Mouse (Mus musculus) kidney, postnatal 0 days (tissue): Measurements from ENCODE around the gene Ddx10. TPM values are rescaled to one million over a fixed set of nuclear protein-coding genes. Genes with fewer than 3 reads are reported as not detected.

ENCODE experiments used
- ATAC-seq: fragments of 200-750 bp; cut with Nextera tagmentation; replicated peaks from 2 replicates; pipeline ENCODE4 v1.8.0; 2017; ENCODE audit warnings: low read depth, moderate number of reproducible peaks, moderate TSS enrichment, moderate library complexity; ENCODE audit not compliant: low FRiP score
- DNase-seq: peaks from one replicate; pipeline ENCODE4 v3.0.0-alpha.2; 2016; ENCODE audit warnings: low spot score
- H3K27ac ChIP-seq: fragments of 300-500 bp; sonication (generic); 2 replicates; pipeline ENCODE4 v1.5.1; 2014; ENCODE audit warnings: mild to moderate bottlenecking
- H3K27me3 ChIP-seq: fragments of 300-500 bp; sonication (generic); 2 replicates; pipeline ENCODE4 v1.6.1; 2014; ENCODE audit warnings: low read length, mixed read lengths; ENCODE audit not compliant: insufficient read depth
- H3K36me3 ChIP-seq: fragments of 300-500 bp; sonication (generic); 2 replicates; pipeline ENCODE4 v1.6.1; 2014; ENCODE audit warnings: low read length, mixed read lengths; ENCODE audit not compliant: insufficient read depth
- H3K4me1 ChIP-seq: fragments of 300-500 bp; sonication (generic); replicated peaks from 2 replicates; pipeline ENCODE4 v1.6.1; 2014; ENCODE audit warnings: antibody characterized with exemption, low read length, mixed read lengths; ENCODE audit not compliant: insufficient read depth
- H3K4me2 ChIP-seq: fragments of 300-500 bp; sonication (generic); 2 replicates; pipeline ENCODE4 v1.6.1; 2014; ENCODE audit warnings: mild to moderate bottlenecking, low read length, moderate library complexity, mixed read lengths
- H3K4me3 ChIP-seq: fragments of 300-500 bp; sonication (generic); replicated peaks from 2 replicates; pipeline ENCODE4 v1.5.1; 2014; ENCODE audit warnings: low read depth, low read length
- H3K9ac ChIP-seq: fragments of 300-500 bp; sonication (generic); 2 replicates; pipeline ENCODE4 v1.6.1; 2014; ENCODE audit warnings: low read depth, low read length
- H3K9me3 ChIP-seq: fragments of 300-500 bp; sonication (generic); replicated peaks from 2 replicates; pipeline ENCODE4 v1.6.1; 2016; ENCODE audit warnings: low read length, inconsistent platforms, mixed read lengths
- CTCF ChIP-seq: IDR thresholded peaks from 2 replicates; pipeline ENCODE4 v1.5.1; 2016; ENCODE audit warnings: antibody characterized with exemption, low read depth, mild to moderate bottlenecking, moderate library complexity
- WGBS: fragments of 180-500 bp; shearing (Covaris S2); extraction: QIAGEN DNeasy Blood & Tissue Kit; methylation state at CpG from one replicate; pipeline ENCODE4 v1.1.7; 2014; 5-methylcytosine and 5-hydroxymethylcytosine counted together
- polyA plus RNA-seq: library from polyadenylated mRNA; unstranded; fragments of >200 nt; fragmentation: Nextera tagmentation; extraction: Ambion mirVana; gene quantifications from 2 replicates; pipeline ENCODE4 v1.2.1, GENCODE M21; 2015

Gene Ddx10
- 26.6 and 27.2 TPM in 2 replicates for polyA plus RNA-seq

DNA sequence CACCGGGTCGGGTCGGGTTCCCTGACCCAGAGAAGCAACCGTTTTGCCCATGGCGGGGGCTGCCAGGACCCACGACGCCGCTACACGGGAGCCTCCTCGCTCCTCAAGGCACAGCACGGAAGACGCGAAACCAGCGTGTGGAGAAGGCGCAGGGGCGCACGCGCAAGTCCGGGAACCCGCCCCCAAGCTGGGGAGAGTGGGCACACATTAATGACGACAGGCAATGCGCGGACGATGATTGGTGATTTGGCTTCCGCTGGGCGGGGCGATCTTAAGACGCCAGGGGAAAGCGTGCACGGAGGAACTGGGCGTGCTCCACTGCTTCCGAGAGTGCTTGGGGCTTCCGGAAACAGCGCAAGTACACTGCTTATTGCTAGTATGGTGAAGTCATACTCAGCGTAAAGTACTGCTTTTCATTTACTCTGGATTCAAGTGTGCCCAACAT lies at the start of gene Ddx10:
Gene Ddx10 (minus strand): TSS at position 101 of the 445 bp plus-strand sequence.
- peak; percentile 100 for ATAC-seq
- no peak for TF ChIP-seq CTCF
- under 1% methylated on average over 35 of the region's 35 CpGs for WGBS
- H3K4me3 ChIP-seq, result peak within 1 kb of the TSS; percentile 86
- H3K27ac ChIP-seq, result peak within 1 kb of the TSS; percentile 27; the same call in 1 of the 2 replicates
- H3K4me1 ChIP-seq, result no peaks in the 10 kb centered on the region
- H3K27me3 ChIP-seq, result no peaks in the 10 kb centered on the region
- H3K9me3 ChIP-seq, result no peaks in the 10 kb centered on the region
- H3K9ac ChIP-seq, result peak within 1 kb of the TSS; percentile 72
- no peaks in the 10 kb centered on the region for H3K36me3 ChIP-seq
- peak within 1 kb of the TSS; percentile 87 for H3K4me2 ChIP-seq
- peak; percentile 99 for DNase-seq

DNA sequence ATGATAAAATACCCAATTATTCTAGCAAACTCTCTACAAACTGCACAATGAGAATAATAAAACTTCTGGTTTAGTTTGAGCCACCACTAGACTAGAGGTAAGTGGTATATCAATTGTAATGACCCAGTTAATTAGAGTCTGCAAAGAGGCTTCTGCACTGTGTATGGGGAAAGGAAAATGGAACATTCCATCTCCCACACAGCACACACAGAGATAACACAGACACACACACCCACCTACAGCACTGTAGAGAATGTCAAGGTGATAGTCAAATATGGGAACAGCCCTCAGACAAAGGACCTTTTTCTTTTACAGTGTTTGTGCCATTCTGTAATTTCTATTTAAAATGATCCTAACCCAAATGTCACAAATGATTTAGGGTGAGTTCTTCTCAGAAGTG lies 45.0 kb upstream of the Ddx10 start:
- TF ChIP-seq CTCF, result no peak
- Histone ChIP-seq H3K36me3 (no peaks in the 10 kb centered on the region), H3K4me1 (no peaks in the 10 kb centered on the region), H3K4me2 (no peak overlapping the region), H3K27me3 (no peaks in the 10 kb centered on the region), H3K27ac (no peak overlapping the region), H3K4me3 (no peak overlapping the region), H3K9ac (no peak overlapping the region), H3K9me3 (no peaks in the 10 kb centered on the region)
- no peak for DNase-seq
- no peak for ATAC-seq

DNA sequence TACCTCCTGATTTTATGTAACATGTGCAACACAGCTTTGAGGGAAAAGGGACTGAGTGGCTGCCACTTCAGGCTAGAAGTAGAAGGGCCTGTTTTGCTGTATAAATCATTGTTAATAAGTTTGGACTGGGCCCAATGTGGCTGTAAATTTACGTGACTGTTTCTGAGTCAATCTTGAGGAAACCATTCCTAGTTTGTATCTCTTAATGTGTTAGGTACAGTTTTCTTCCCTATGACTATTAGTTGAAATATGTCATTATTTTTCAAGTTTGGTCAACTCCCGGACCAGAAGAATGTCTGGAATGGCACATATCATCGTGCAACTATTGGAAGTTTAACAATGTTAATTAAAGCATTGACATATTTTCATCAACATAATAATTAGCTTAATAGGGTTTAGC lies 42.2 kb upstream of the Ddx10 start:
- H3K36me3 ChIP-seq, result no peaks in the 10 kb centered on the region
- H3K4me3 ChIP-seq, result no peak overlapping the region
- H3K4me1 ChIP-seq, result no peaks in the 10 kb centered on the region
- peak; percentile 49 for DNase-seq
- no peak overlapping the region for H3K4me2 ChIP-seq
- H3K9me3 ChIP-seq, result no peaks in the 10 kb centered on the region
- no peaks in the 10 kb centered on the region for H3K27me3 ChIP-seq
- no peak for TF ChIP-seq CTCF
- 46% methylated on average over 3 of the region's 3 CpGs for WGBS
- no peak overlapping the region for H3K9ac ChIP-seq
- ATAC-seq, result no peak
- H3K27ac ChIP-seq, result no peak overlapping the region

- TF ChIP-seq CTCF, result no peak
- DNase-seq (no peak), ATAC-seq (no peak)
- Histone ChIP-seq H3K27ac (no peak overlapping the region), H3K27me3 (no peaks in the 10 kb centered on the region), H3K4me1 (no peaks in the 10 kb centered on the region), H3K4me2 (no peak overlapping the region), H3K9ac (no peak overlapping the region), H3K4me3 (no peak overlapping the region), H3K9me3 (no peaks in the 10 kb centered on the region), H3K36me3 (no peaks in the 10 kb centered on the region)
- WGBS, result 83% methylated on average over 6 of the region's 6 CpGs
Measured at GRCm38 (mm10) chr9:53286793-53287192, 38.9 kb upstream of the Ddx10 start.

DNA sequence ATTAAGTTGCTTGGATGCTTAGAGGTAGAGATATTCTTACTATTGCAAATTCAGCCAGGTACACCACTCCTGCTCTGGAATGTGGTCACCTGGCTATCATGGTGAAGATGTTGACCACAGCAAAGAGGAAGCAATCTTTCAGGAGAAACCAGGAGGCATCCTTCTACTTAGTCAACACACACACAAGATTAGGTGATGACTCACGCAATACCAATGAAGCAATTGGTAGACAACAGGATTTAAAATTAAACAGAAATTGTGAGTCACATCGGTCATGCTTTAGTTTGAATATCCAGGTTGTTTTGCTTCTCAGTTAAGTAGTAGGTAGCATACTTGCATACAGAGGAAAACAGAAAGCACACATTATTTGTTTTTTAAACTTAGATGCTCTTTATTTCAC lies 31.1 kb upstream of the Ddx10 start:
- H3K9ac ChIP-seq, result no peak overlapping the region
- H3K4me1 ChIP-seq, result no peaks in the 10 kb centered on the region
- H3K27me3 ChIP-seq, result no peaks in the 10 kb centered on the region
- 91% methylated on average over 2 of the region's 2 CpGs for WGBS
- H3K4me2 ChIP-seq, result no peak overlapping the region
- H3K36me3 ChIP-seq, result no peaks in the 10 kb centered on the region
- ATAC-seq, result no peak
- no peak for DNase-seq
- no peak for TF ChIP-seq CTCF
- H3K4me3 ChIP-seq, result no peak overlapping the region
- H3K9me3 ChIP-seq, result no peaks in the 10 kb centered on the region
- H3K27ac ChIP-seq, result no peak overlapping the region

DNA sequence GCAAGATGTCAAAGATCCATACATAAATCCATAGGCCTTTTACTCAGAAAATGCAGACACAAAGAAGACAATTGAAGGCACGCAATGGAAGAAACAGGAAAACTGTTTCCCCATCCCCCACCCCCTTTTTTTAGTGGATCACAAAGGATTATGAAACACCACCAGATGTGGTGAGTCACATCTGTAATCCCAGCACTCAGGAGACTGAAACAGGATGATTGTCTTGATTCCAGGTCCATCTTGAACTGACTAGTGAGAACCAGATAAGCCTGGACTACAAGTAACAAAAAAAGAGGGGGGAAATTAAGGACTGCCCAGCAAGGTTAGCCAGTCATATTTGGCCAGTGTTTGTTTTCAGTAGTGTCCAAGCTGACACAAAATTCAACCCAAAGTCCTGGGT lies 28.5 kb upstream of the Ddx10 start:
- H3K27ac ChIP-seq, result no peak overlapping the region
- no peaks in the 10 kb centered on the region for H3K36me3 ChIP-seq
- no peaks in the 10 kb centered on the region for H3K4me1 ChIP-seq
- H3K4me2 ChIP-seq, result no peak overlapping the region
- H3K27me3 ChIP-seq, result no peaks in the 10 kb centered on the region
- no peak for DNase-seq
- no peak for TF ChIP-seq CTCF
- ATAC-seq, result no peak
- H3K9ac ChIP-seq, result no peak overlapping the region
- H3K4me3 ChIP-seq, result no peak overlapping the region
- H3K9me3 ChIP-seq, result no peaks in the 10 kb centered on the region
- WGBS, result 85% methylated on average over 1 of the region's 1 CpGs

- ATAC-seq (no peak), DNase-seq (no peak)
- 56% methylated on average over 4 of the region's 4 CpGs for WGBS
- Histone ChIP-seq H3K4me2 (no peak overlapping the region), H3K4me1 (no peaks in the 10 kb centered on the region), H3K4me3 (no peak overlapping the region), H3K9me3 (no peaks in the 10 kb centered on the region), H3K9ac (no peak overlapping the region), H3K27ac (peak overlapping the region; percentile 70), H3K27me3 (no peaks in the 10 kb centered on the region), H3K36me3 (no peaks in the 10 kb centered on the region)
- no peak for TF ChIP-seq CTCF
Measured at GRCm38 (mm10) chr9:53272714-53273113, 24.9 kb upstream of the Ddx10 start.
